In genomic region chr6:54216512-54216911, GRCm38 (mm10) we compare ENCODE assay signal across 22 mouse cellular contexts.
"Had no signal": no experiment of that assay in that cellular context is flagged by ENCODE, and none has a peak within 500 bp of the region (broad histone marks: within the 10 kb centered on the region; RNA-seq: fewer than 3 reads in every experiment).

No protein-coding gene starts in this region.

- H3K27ac ChIP-seq: kidney, postnatal 0 days; layer of hippocampus, adult 2 months; limb, embryonic 10.5 days; limb, embryonic 13.5 days; liver, embryonic 12.5 days; liver, embryonic 15.5 days; lung, embryonic 15.5 days; midbrain, embryonic 10.5 days; midbrain, embryonic 13.5 days; neural tube, embryonic 13.5 days; stomach, embryonic 15.5 days had no signal

- H3K9ac ChIP-seq: limb, embryonic 13.5 days; liver, embryonic 12.5 days; liver, embryonic 15.5 days; lung, embryonic 15.5 days; midbrain, embryonic 13.5 days; neural tube, embryonic 13.5 days; stomach, embryonic 15.5 days had no signal

- H3K36me3 ChIP-seq: limb, embryonic 10.5 days; liver, embryonic 12.5 days; liver, embryonic 15.5 days; lung, embryonic 15.5 days; stomach, embryonic 15.5 days had no signal

- ATAC-seq: intestine, postnatal 0 days; liver, embryonic 12.5 days; midbrain, embryonic 13.5 days had no signal

- H3K4me3 ChIP-seq: layer of hippocampus, adult 2 months; limb, embryonic 10.5 days; limb, embryonic 13.5 days; liver, embryonic 12.5 days; liver, embryonic 15.5 days; lung, embryonic 15.5 days; megakaryocyte, embryonic 14.5 days; midbrain, embryonic 10.5 days; midbrain, embryonic 13.5 days; neural tube, embryonic 13.5 days; stomach, embryonic 15.5 days had no signal

- H3K4me2 ChIP-seq: limb, embryonic 13.5 days; liver, embryonic 12.5 days; liver, embryonic 15.5 days; lung, embryonic 15.5 days; midbrain, embryonic 13.5 days; neural tube, embryonic 13.5 days; stomach, embryonic 15.5 days had no signal

- DNase-seq: kidney, adult 8-10 months; kidney, postnatal 25 days; layer of hippocampus, adult 9-11 months; liver; lung, postnatal 10 days; lung, postnatal 36 days; retina, postnatal 1 day; right cerebral cortex, postnatal 25 days; spleen, adult 18-20 months had no signal

- H3K27me3 ChIP-seq: limb, embryonic 13.5 days; liver, embryonic 12.5 days; liver, embryonic 15.5 days; lung, embryonic 15.5 days; neural tube, embryonic 13.5 days; stomach, embryonic 15.5 days had no signal

- H3K9me3 ChIP-seq: limb, embryonic 10.5 days; limb, embryonic 13.5 days; liver, embryonic 12.5 days; liver, embryonic 15.5 days; lung, embryonic 15.5 days; megakaryocyte, embryonic 14.5 days; midbrain, embryonic 10.5 days; midbrain, embryonic 13.5 days; neural tube, embryonic 13.5 days; stomach, embryonic 15.5 days had no signal

- H3K4me1 ChIP-seq: limb, embryonic 10.5 days; limb, embryonic 13.5 days; liver, embryonic 12.5 days; liver, embryonic 15.5 days; lung, embryonic 15.5 days; midbrain, embryonic 13.5 days; stomach, embryonic 15.5 days had no signal
